ENCODE assay signal across 20 mouse cellular contexts in the genomic region with DNA sequence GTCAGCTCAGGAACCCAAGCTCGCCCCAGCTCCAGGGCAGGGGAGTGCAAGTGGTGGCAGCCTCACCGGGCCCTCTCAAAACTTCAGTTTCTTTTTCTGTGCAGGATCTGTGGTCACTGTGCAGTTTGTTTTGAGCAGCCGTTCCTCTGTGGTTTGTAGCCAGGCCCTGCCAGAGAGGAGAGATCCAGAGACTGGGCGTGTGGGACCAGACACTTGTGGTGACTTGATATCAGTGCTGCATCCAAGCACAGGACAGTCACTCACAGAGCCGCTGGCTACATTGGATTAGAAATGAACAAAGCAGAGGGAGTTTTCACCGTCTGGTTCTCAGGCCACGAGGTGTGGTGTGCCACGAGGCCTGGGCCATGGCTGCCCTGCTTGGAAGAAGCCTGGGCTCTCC. TPM values are rescaled to one million over a fixed set of nuclear protein-coding genes. Genes with fewer than 3 reads are reported as not detected.
DNase-seq lines count a peak whose midpoint lies in the region; ATAC-seq and TF ChIP-seq lines count a peak whose summit lies in the region.
"Had no signal": no experiment of that assay in that cellular context is flagged by ENCODE, and none has a peak within 500 bp of the region (broad histone marks: within the 10 kb centered on the region; RNA-seq: fewer than 3 reads in every experiment).

No protein-coding gene starts in this region.

- no peak for DNase-seq in forebrain, embryonic 10.5 days (ENCODE audit: extremely low spot score, low spot score)
- DNase-seq in midbrain, embryonic 10.5 days (ENCODE audit: low spot score): no peak
- DNase-seq in midbrain, postnatal 0 days (ENCODE audit: low spot score): no peak
- DNase-seq in embryonic facial prominence, embryonic 10.5 days (ENCODE audit: low spot score): no peak
- no peak for DNase-seq in frontal cortex, postnatal 36 days (ENCODE audit: low spot score in 2 of 2)
- DNase-seq in kidney, adult 9 months: no peak
- DNase-seq: adrenal gland, postnatal 14 days; cerebellum, adult 11-12 months; cerebellum, adult 9-10 months; cerebellum, postnatal 25 days; forebrain, postnatal 0 days; gastrocnemius, adult 2 months; gastrocnemius, postnatal 25 days; heart, postnatal 4 days had no signal

- H3K4me1 ChIP-seq in forebrain, embryonic 10.5 days: peaks cover 18% of the 10 kb centered on the region
- no peaks in the 10 kb centered on the region for H3K4me1 ChIP-seq in forebrain, embryonic 16.5 days (replicated peaks; ENCODE audit: control insufficient read depth, insufficient read depth, low read length)
- peaks cover 15% of the 10 kb centered on the region for H3K4me1 ChIP-seq in midbrain, embryonic 10.5 days
- no peaks in the 10 kb centered on the region for H3K4me1 ChIP-seq in midbrain, postnatal 0 days (ENCODE audit: insufficient read depth, low read length)
- peaks cover 8% of the 10 kb centered on the region; the same call in 1 of the 2 replicates for H3K4me1 ChIP-seq in embryonic facial prominence, embryonic 10.5 days

- no peak for TF ChIP-seq CTCF in midbrain, postnatal 0 days (IDR thresholded peaks at IDR 0.05)

- no peaks in the 10 kb centered on the region for H3K9me3 ChIP-seq in forebrain, embryonic 10.5 days
- H3K9me3 ChIP-seq in forebrain, embryonic 16.5 days (ENCODE audit: control insufficient read depth, low read length): no peaks in the 10 kb centered on the region
- H3K9me3 ChIP-seq in midbrain, embryonic 10.5 days (replicated peaks): no peaks in the 10 kb centered on the region
- no peaks in the 10 kb centered on the region for H3K9me3 ChIP-seq in midbrain, postnatal 0 days (ENCODE audit: low read length)
- H3K9me3 ChIP-seq in embryonic facial prominence, embryonic 10.5 days: no peaks in the 10 kb centered on the region
- H3K9me3 ChIP-seq: forebrain, embryonic 12.5 days; heart, embryonic 13.5 days had no signal

- no peak for ATAC-seq in forebrain, embryonic 16.5 days
- no peak for ATAC-seq in midbrain, postnatal 0 days (ENCODE audit: low FRiP score)
- peak; percentile 87 for ATAC-seq in megakaryocyte progenitor cell, adult 5-6 weeks (replicated peaks; ENCODE audit: poor library complexity)
- ATAC-seq: activated CD4-positive, CD25-positive, alpha-beta regulatory T cell, adult 4 months; forebrain, postnatal 0 days had no signal

- H3K27ac ChIP-seq in forebrain, embryonic 10.5 days: 0 out of 2 replicates have a peak overlapping the region, but pooled peaks have one; percentile 35
- no peak overlapping the region for H3K27ac ChIP-seq in forebrain, embryonic 16.5 days (ENCODE audit: low read length)
- peak overlapping the region; percentile 38 for H3K27ac ChIP-seq in midbrain, embryonic 10.5 days (replicated peaks)
- no peak overlapping the region for H3K27ac ChIP-seq in midbrain, postnatal 0 days (ENCODE audit: low read depth, low read length)
- 0 out of 2 replicates have a peak overlapping the region, but pooled peaks have one; percentile 7 for H3K27ac ChIP-seq in embryonic facial prominence, embryonic 10.5 days (replicated peaks)
- H3K27ac ChIP-seq: forebrain, embryonic 12.5 days; gastrocnemius, adult 2 months; heart, embryonic 13.5 days; hindbrain, embryonic 14.5 days had no signal

- no peak overlapping the region for H3K4me3 ChIP-seq in forebrain, embryonic 10.5 days
- H3K4me3 ChIP-seq in forebrain, embryonic 16.5 days (replicated peaks; ENCODE audit: low read length): no peak overlapping the region
- H3K4me3 ChIP-seq in midbrain, embryonic 10.5 days: no peak overlapping the region
- no peak overlapping the region for H3K4me3 ChIP-seq in midbrain, postnatal 0 days (ENCODE audit: low read depth, low read length)
- no peak overlapping the region for H3K4me3 ChIP-seq in embryonic facial prominence, embryonic 10.5 days
- H3K4me3 ChIP-seq: forebrain, embryonic 12.5 days; gastrocnemius, adult 2 months; heart, embryonic 13.5 days had no signal

- no peak overlapping the region for H3K9ac ChIP-seq in forebrain, embryonic 16.5 days (replicated peaks; ENCODE audit: low read depth, low read length)
- H3K9ac ChIP-seq in midbrain, postnatal 0 days (replicated peaks; ENCODE audit: low read length, poor library complexity, severe bottlenecking): no peak overlapping the region
- H3K9ac ChIP-seq: forebrain, embryonic 12.5 days; forebrain, postnatal 0 days; heart, embryonic 13.5 days; hindbrain, embryonic 14.5 days had no signal

- peaks cover 49% of the 10 kb centered on the region for H3K36me3 ChIP-seq in forebrain, embryonic 10.5 days (replicated peaks)
- 0 out of 2 replicates have a peak, but pooled peaks cover 6% of the 10 kb centered on the region for H3K36me3 ChIP-seq in forebrain, embryonic 16.5 days (ENCODE audit: control insufficient read depth, insufficient read depth)
- H3K36me3 ChIP-seq in midbrain, embryonic 10.5 days: peaks cover 41% of the 10 kb centered on the region
- H3K36me3 ChIP-seq in midbrain, postnatal 0 days (ENCODE audit: insufficient read depth, low read length): peaks cover 43% of the 10 kb centered on the region
- H3K36me3 ChIP-seq in embryonic facial prominence, embryonic 10.5 days (replicated peaks): peaks cover 51% of the 10 kb centered on the region

- 85% methylated on average over 8 of the region's 8 CpGs for WGBS in forebrain, embryonic 10.5 days
- 75% methylated on average over 8 of the region's 8 CpGs for WGBS in forebrain, embryonic 16.5 days
- 81% methylated on average over 8 of the region's 8 CpGs for WGBS in midbrain, embryonic 10.5 days
- WGBS in midbrain, postnatal 0 days: 78% methylated on average over 8 of the region's 8 CpGs
- 81% methylated on average over 8 of the region's 8 CpGs for WGBS in embryonic facial prominence, embryonic 10.5 days

- no peaks in the 10 kb centered on the region for H3K27me3 ChIP-seq in forebrain, embryonic 10.5 days (ENCODE audit: poor library complexity, severe bottlenecking)
- no peaks in the 10 kb centered on the region for H3K27me3 ChIP-seq in forebrain, embryonic 16.5 days (replicated peaks; ENCODE audit: control insufficient read depth, insufficient read depth, low read length)
- no peaks in the 10 kb centered on the region for H3K27me3 ChIP-seq in midbrain, embryonic 10.5 days (ENCODE audit: low read depth, poor library complexity, severe bottlenecking)
- no peaks in the 10 kb centered on the region for H3K27me3 ChIP-seq in midbrain, postnatal 0 days (ENCODE audit: insufficient read depth, low read length)
- H3K27me3 ChIP-seq in embryonic facial prominence, embryonic 10.5 days (replicated peaks; ENCODE audit: low read depth, poor library complexity, severe bottlenecking): no peaks in the 10 kb centered on the region
- H3K27me3 ChIP-seq: forebrain, embryonic 12.5 days; heart, embryonic 13.5 days had no signal

- no peak overlapping the region for H3K4me2 ChIP-seq in forebrain, embryonic 16.5 days (ENCODE audit: low read length)
- H3K4me2 ChIP-seq in midbrain, postnatal 0 days (ENCODE audit: low read depth, low read length, poor library complexity, severe bottlenecking): no peak overlapping the region
- H3K4me2 ChIP-seq: forebrain, embryonic 12.5 days; heart, embryonic 13.5 days; hindbrain, embryonic 14.5 days had no signal

RNA-seq across cellular contexts. Expression of a gene that starts 32.5 kb away (rescaled TPM):
- polyA plus RNA-seq in forebrain, embryonic 10.5 days (2016; fragmentation: Nextera tagmentation; extraction: Ambion mirVana): 256 and 258 TPM in 2 replicates
- polyA plus RNA-seq in forebrain, embryonic 16.5 days (2015; fragmentation: Nextera tagmentation; extraction: Ambion mirVana): 200 and 212 TPM in 2 replicates
- polyA plus RNA-seq in midbrain, embryonic 10.5 days (2016; fragmentation: Nextera tagmentation; extraction: Ambion mirVana): 249 and 250 TPM in 2 replicates
- 94.1 and 104 TPM in 2 replicates for total RNA-seq in midbrain, postnatal 0 days (2014; rRNA removed)
- polyA plus RNA-seq in midbrain, postnatal 0 days (2015; fragmentation: Nextera tagmentation; extraction: Ambion mirVana): 147 and 148 TPM in 2 replicates
- polyA plus RNA-seq in embryonic facial prominence, embryonic 10.5 days (2016; fragmentation: Nextera tagmentation; extraction: Ambion mirVana): 224 and 231 TPM in 2 replicates
- 222 and 236 TPM in 2 replicates for total RNA-seq in megakaryocyte progenitor cell, adult 5-6 weeks (2015)
- total RNA-seq in megakaryocyte progenitor cell, adult 5-6 weeks (2017): 201 and 214 TPM in 2 replicates

RNA-seq across cellular contexts. Expression of a gene that starts 32.9 kb away (rescaled TPM):
- 33.6 and 38.8 TPM in 2 replicates for polyA plus RNA-seq in forebrain, embryonic 10.5 days (2016; fragmentation: Nextera tagmentation; extraction: Ambion mirVana)
- polyA plus RNA-seq in forebrain, embryonic 16.5 days (2015; fragmentation: Nextera tagmentation; extraction: Ambion mirVana): 52.6 and 56.7 TPM in 2 replicates
- 40.9 and 44.4 TPM in 2 replicates for polyA plus RNA-seq in midbrain, embryonic 10.5 days (2016; fragmentation: Nextera tagmentation; extraction: Ambion mirVana)
- total RNA-seq in midbrain, postnatal 0 days (2014; rRNA removed): 72.6 and 86.9 TPM in 2 replicates
- 92.2 and 99.1 TPM in 2 replicates for polyA plus RNA-seq in midbrain, postnatal 0 days (2015; fragmentation: Nextera tagmentation; extraction: Ambion mirVana)
- 34.3 and 37.3 TPM in 2 replicates for polyA plus RNA-seq in embryonic facial prominence, embryonic 10.5 days (2016; fragmentation: Nextera tagmentation; extraction: Ambion mirVana)
- 12.4 and 18.8 TPM in 2 replicates for total RNA-seq in megakaryocyte progenitor cell, adult 5-6 weeks (2015)
- 15.1 and 15.7 TPM in 2 replicates for total RNA-seq in megakaryocyte progenitor cell, adult 5-6 weeks (2017)

Comparison
In these comparisons a context has a peak if more than half of its experiments do, and no peak if none do; other contexts are left out.
1. H3K27ac ChIP-seq: peak in forebrain, embryonic 10.5 days (single experiment), midbrain, embryonic 10.5 days (single experiment) and embryonic facial prominence, embryonic 10.5 days (single experiment); none in forebrain, embryonic 16.5 days (single experiment) and midbrain, postnatal 0 days (single experiment).